Mouse (Mus musculus): ENCODE measurements around the gene Rapgef5.

- TF ChIP-seq CTCF (IDR thresholded peaks at IDR 0.05; ENCODE audit: control insufficient read depth, insufficient read depth, insufficient read length), result no peak
- no peak for TF ChIP-seq MAX (IDR thresholded peaks at IDR 0.05)
Observed at GRCm38 (mm10) chr12:117744580-117745483, 228.6 kb downstream of the Rapgef5 start.
